Mouse (Mus musculus): ENCODE measurements around the gene Cdh13. TPM values are rescaled to one million over a fixed set of nuclear protein-coding genes. Genes with fewer than 3 reads are reported as not detected.

Gene Cdh13
- polyA plus RNA-seq, 1 experiment, result 18.4 TPM

DNA sequence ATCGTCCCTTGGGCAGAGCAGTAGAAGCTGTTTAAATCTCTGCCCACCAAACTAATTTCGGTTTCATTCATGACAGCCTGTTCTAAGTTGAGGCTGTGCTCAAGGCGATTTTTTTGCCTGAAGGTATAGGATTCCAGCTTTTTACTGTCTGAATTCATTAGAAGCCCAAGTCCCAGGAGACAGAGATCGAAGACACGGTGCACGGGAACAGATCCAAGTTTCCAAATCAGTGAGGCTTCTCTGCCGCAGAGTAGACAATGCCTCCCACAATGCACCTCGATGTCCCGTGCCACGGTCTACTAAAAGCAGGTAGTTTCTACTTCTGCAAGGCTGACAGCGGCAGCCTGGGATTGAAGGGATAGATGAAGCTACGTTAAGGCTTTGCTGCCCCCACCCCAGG lies 778.1 kb downstream of the Cdh13 start:
- H3K27ac ChIP-seq (ENCODE audit: insufficient read depth, low read length), result no peak overlapping the region
- no peak for DNase-seq
- TF ChIP-seq CTCF (IDR thresholded peaks at IDR 0.05; ENCODE audit: borderline replicate concordance, insufficient read depth, low read depth, low read length) (no peak), POLR2A (IDR thresholded peaks at IDR 0.05; ENCODE audit: borderline replicate concordance, insufficient read depth, low read length) (no peak)
- WGBS, result 20% methylated on average over 12 of the region's 12 CpGs
- no peaks in the 10 kb centered on the region; the same call in 1 of the 2 replicates for H3K4me1 ChIP-seq (ENCODE audit: control insufficient read depth, insufficient read depth, low read length)
- no peak overlapping the region for H3K4me3 ChIP-seq (replicated peaks; ENCODE audit: insufficient read depth, low read depth, low read length)
- no peaks in the 10 kb centered on the region for H3K27me3 ChIP-seq (ENCODE audit: control insufficient read depth, insufficient read depth, low read length)

DNA sequence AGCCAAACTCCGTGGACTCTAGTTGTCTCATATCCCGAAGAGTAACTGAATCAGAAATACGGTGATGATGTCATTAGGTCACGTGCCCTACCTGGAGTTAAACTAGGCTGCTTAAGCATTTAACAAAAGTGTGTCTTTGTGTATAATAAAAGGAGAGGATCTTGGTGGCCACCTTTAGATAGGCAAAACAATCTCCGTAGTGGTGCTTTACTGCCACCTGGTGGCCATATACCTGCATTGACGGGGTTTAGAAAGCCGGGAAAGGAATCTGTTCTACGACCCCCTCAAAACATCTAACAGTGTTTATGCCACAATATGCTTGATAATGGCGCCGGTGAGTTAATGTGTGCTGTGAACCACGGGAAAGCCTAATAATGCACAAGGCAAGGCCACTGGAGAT lies 781.0 kb downstream of the Cdh13 start:
- H3K4me3 ChIP-seq (replicated peaks; ENCODE audit: insufficient read depth, low read depth, low read length), result no peak overlapping the region
- 18% methylated on average over 11 of the region's 11 CpGs for WGBS
- H3K27ac ChIP-seq (ENCODE audit: insufficient read depth, low read length), result no peak overlapping the region
- no peaks in the 10 kb centered on the region; the same call in 1 of the 2 replicates for H3K4me1 ChIP-seq (ENCODE audit: control insufficient read depth, insufficient read depth, low read length)
- TF ChIP-seq CTCF (IDR thresholded peaks at IDR 0.05; ENCODE audit: borderline replicate concordance, insufficient read depth, low read depth, low read length), result peak; percentile 74
- TF ChIP-seq POLR2A (IDR thresholded peaks at IDR 0.05; ENCODE audit: borderline replicate concordance, insufficient read depth, low read length), result no peak
- DNase-seq, result peak; percentile 57 to 74
- H3K27me3 ChIP-seq (ENCODE audit: control insufficient read depth, insufficient read depth, low read length), result no peaks in the 10 kb centered on the region

DNA sequence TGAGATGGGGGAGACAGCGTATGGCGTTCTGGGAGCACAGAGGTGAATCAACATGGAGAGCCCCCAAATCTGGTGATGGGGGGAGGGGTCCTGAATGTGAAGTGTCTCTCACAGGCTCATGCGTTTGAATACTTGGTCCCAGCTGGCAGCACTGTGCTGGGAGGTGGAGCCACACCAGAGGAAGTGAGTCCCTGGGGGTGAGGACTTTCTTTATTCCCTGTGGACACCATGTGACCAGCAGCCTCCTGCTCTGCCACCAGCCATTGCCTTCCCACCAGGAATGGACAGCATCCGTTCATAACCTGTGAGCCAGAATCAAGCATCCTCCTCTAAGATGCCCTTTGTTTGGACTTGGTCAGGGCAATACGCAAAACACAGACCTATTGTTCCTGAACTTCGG lies 788.8 kb downstream of the Cdh13 start:
- Histone ChIP-seq H3K27ac (ENCODE audit: insufficient read depth, low read length) (no peak overlapping the region), H3K27me3 (ENCODE audit: control insufficient read depth, insufficient read depth, low read length) (no peaks in the 10 kb centered on the region), H3K4me3 (replicated peaks; ENCODE audit: insufficient read depth, low read depth, low read length) (no peak overlapping the region), H3K4me1 (ENCODE audit: control insufficient read depth, insufficient read depth, low read length) (no peaks in the 10 kb centered on the region)
- WGBS, result 78% methylated on average over 6 of the region's 6 CpGs
- TF ChIP-seq CTCF (IDR thresholded peaks at IDR 0.05; ENCODE audit: borderline replicate concordance, insufficient read depth, low read depth, low read length) (no peak), POLR2A (IDR thresholded peaks at IDR 0.05; ENCODE audit: borderline replicate concordance, insufficient read depth, low read length) (no peak)
- DNase-seq, result no peak

DNA sequence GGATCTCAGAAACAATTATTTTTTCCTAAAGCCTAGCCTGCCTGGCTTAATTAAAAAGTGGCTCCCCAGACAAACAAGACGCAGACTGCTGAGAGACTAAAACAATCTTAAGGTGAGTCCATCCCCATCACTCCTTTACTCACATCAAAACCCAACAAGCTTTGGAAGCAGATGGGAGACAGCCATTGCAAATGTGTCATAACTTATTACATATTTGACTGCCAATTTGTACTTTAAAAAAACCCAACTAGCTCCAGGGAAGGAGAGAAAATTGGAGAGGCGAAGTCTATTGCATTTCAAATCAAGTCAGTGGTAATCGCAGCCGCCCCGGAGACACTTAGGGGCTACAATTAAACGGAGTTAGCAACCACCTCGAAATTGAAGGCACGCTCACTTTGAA lies 801.5 kb downstream of the Cdh13 start:
- no peak overlapping the region for H3K27ac ChIP-seq (ENCODE audit: insufficient read depth, low read length)
- no peak overlapping the region for H3K4me3 ChIP-seq (replicated peaks; ENCODE audit: insufficient read depth, low read depth, low read length)
- DNase-seq, result no peak
- no peaks in the 10 kb centered on the region for H3K27me3 ChIP-seq (ENCODE audit: control insufficient read depth, insufficient read depth, low read length)
- WGBS, result 92% methylated on average over 8 of the region's 8 CpGs
- H3K4me1 ChIP-seq (ENCODE audit: control insufficient read depth, insufficient read depth, low read length), result no peaks in the 10 kb centered on the region
- TF ChIP-seq CTCF (IDR thresholded peaks at IDR 0.05; ENCODE audit: borderline replicate concordance, insufficient read depth, low read depth, low read length) (no peak), POLR2A (IDR thresholded peaks at IDR 0.05; ENCODE audit: borderline replicate concordance, insufficient read depth, low read length) (no peak)

DNA sequence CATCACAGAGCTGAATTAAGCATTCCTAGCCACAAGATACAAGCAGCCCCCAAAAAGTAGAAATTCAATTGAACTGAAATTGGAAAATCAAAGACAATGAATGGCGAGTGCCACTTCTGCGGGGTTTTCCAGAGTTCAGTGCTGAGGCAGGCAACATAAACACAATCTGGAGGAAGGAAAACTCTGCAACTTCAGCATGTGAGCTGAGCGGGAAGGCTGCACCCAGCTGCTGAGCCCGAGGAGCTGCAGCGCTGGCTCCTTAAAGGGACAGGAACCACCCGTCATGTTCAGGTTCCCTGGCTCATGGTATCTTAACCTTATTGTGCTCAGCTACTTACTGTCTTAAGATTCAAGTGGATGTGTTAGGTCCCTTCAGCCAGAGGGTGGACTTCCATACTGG lies 814.7 kb downstream of the Cdh13 start:
- Histone ChIP-seq H3K27ac (ENCODE audit: insufficient read depth, low read length) (no peak overlapping the region), H3K27me3 (ENCODE audit: control insufficient read depth, insufficient read depth, low read length) (no peaks in the 10 kb centered on the region), H3K4me1 (ENCODE audit: control insufficient read depth, insufficient read depth, low read length) (peaks cover 2% of the 10 kb centered on the region; the same call in 1 of the 2 replicates), H3K4me3 (replicated peaks; ENCODE audit: insufficient read depth, low read depth, low read length) (no peak overlapping the region)
- 63% methylated on average over 6 of the region's 6 CpGs for WGBS
- DNase-seq, result no peak
- TF ChIP-seq POLR2A (IDR thresholded peaks at IDR 0.05; ENCODE audit: borderline replicate concordance, insufficient read depth, low read length) (no peak), CTCF (IDR thresholded peaks at IDR 0.05; ENCODE audit: borderline replicate concordance, insufficient read depth, low read depth, low read length) (no peak)

DNA sequence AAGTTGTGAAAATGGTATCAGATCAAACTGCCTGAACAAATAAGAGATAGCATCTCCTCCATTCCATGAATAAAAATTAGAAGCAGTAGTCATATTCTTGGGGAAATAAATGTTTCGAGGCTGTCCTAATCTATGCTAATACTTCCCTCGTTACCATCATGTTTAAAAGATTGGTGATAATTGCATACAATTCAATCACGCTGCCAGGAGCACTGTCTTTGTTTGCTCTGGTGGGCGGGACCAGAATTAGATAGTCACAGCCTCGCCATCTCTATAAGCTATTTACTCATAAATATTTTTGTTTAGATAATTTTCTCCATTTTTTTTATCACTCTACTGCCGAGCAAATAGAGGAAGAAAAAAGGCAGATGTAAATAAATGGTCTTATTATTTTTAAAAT lies 819.3 kb downstream of the Cdh13 start:
- Histone ChIP-seq H3K27ac (ENCODE audit: insufficient read depth, low read length) (no peak overlapping the region), H3K27me3 (ENCODE audit: control insufficient read depth, insufficient read depth, low read length) (no peaks in the 10 kb centered on the region), H3K4me3 (replicated peaks; ENCODE audit: insufficient read depth, low read depth, low read length) (no peak overlapping the region), H3K4me1 (ENCODE audit: control insufficient read depth, insufficient read depth, low read length) (peaks cover 2% of the 10 kb centered on the region; the same call in 1 of the 2 replicates)
- TF ChIP-seq CTCF (IDR thresholded peaks at IDR 0.05; ENCODE audit: borderline replicate concordance, insufficient read depth, low read depth, low read length) (no peak), POLR2A (IDR thresholded peaks at IDR 0.05; ENCODE audit: borderline replicate concordance, insufficient read depth, low read length) (no peak)
- no peak for DNase-seq
- WGBS, result 90% methylated on average over 6 of the region's 6 CpGs

DNA sequence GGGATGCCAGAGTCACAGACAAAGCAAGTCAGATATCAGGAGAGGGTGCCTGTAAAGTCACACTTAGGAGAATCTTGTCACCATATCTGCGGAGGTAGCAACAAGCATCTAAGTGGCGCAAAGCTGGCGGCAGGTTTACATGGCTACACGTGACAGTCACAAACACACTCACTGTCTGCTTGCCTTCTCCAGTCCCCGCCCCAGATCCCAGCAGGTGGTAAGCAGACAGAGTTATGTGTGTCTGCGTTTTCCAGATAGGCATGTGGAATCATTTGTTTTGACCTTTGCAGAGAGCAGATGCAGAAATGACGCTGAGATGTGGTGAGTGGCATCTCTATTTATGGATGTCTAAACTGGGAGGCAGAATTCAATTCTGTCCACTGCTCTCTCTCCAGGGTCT lies 826.1 kb downstream of the Cdh13 start:
- 79% methylated on average over 7 of the region's 7 CpGs for WGBS
- H3K27me3 ChIP-seq (ENCODE audit: control insufficient read depth, insufficient read depth, low read length), result no peaks in the 10 kb centered on the region
- no peak overlapping the region for H3K4me3 ChIP-seq (replicated peaks; ENCODE audit: insufficient read depth, low read depth, low read length)
- TF ChIP-seq CTCF (IDR thresholded peaks at IDR 0.05; ENCODE audit: borderline replicate concordance, insufficient read depth, low read depth, low read length) (no peak), POLR2A (IDR thresholded peaks at IDR 0.05; ENCODE audit: borderline replicate concordance, insufficient read depth, low read length) (no peak)
- H3K27ac ChIP-seq (ENCODE audit: insufficient read depth, low read length), result no peak overlapping the region
- H3K4me1 ChIP-seq (ENCODE audit: control insufficient read depth, insufficient read depth, low read length), result peaks cover 10% of the 10 kb centered on the region; the same call in 1 of the 2 replicates
- no peak for DNase-seq

DNA sequence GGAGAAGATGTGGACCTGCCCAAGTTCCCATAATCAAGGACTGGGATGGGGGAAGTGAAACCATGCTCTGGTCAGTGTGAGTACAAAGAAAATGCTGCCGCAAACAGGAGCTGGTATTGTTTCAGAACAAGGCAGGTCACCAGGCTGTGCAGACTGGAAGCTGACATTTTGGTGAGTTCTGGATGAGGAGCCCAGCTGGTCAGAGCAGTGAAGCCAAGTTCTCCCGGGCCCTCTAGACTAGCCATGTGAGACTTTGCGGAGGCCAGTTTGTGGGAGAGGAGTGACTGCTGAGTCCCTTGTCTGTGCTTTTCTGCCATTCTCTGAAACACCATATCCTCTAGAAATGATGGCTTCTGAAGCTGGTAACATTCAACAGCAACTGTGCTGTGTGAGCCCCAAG lies 829.3 kb downstream of the Cdh13 start:
- no peak for TF ChIP-seq POLR2A (IDR thresholded peaks at IDR 0.05; ENCODE audit: borderline replicate concordance, insufficient read depth, low read length)
- TF ChIP-seq CTCF (IDR thresholded peaks at IDR 0.05; ENCODE audit: borderline replicate concordance, insufficient read depth, low read depth, low read length), result no peak
- DNase-seq, result peak; percentile 18 to 49
- H3K27me3 ChIP-seq (ENCODE audit: control insufficient read depth, insufficient read depth, low read length), result no peaks in the 10 kb centered on the region
- no peak overlapping the region for H3K27ac ChIP-seq (ENCODE audit: insufficient read depth, low read length)
- no peak overlapping the region for H3K4me3 ChIP-seq (replicated peaks; ENCODE audit: insufficient read depth, low read depth, low read length)
- peaks cover 10% of the 10 kb centered on the region for H3K4me1 ChIP-seq (ENCODE audit: control insufficient read depth, insufficient read depth, low read length)
- 17% methylated on average over 3 of the region's 3 CpGs for WGBS
